ENCODE assay signal across 12 mouse cellular contexts in the genomic region with DNA sequence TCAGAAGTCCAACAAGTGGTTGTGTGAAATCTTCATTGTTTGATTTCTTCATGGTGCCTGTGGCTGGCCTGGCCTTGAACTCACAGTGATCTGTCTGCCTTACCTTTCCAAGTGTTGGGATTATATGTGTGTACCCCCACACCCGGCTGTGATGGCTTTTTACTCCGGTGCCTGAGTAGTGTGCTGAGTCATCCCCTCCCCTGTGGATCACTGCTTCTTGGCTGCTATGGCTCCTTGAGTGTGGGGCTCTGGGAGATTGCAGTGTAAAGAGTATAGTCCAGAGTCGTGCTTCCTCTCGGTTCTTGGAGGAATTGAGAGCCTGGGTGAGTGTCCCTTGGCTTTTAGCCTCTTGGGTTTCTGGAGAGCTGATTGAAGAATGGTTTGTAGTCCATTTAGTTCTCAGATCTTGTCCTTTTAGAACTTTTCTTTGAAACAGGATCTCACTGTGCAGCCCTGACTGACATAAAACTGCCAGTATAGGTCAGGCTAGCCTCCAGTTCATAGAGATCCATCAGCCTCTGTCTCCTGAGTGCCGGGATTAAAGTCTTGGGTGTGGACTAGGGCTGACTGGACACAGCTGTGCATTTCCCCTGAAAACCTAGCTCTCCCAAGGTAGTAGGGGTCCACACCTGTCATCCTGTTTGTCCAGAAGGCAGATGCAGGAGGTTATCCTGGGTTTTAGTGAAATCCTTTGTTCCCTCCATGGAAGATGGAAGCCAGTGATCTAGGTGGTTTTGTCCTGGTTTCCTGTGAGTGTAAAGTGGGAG.
"Had no signal": no experiment of that assay in that cellular context is flagged by ENCODE, and none has a peak within 500 bp of the region (broad histone marks: within the 10 kb centered on the region; RNA-seq: fewer than 3 reads in every experiment).

No protein-coding gene starts in this region.

- H3K4me3 ChIP-seq: limb, embryonic 13.5 days; midbrain, embryonic 12.5 days had no signal

- H3K27ac ChIP-seq: kidney, postnatal 0 days; limb, embryonic 13.5 days; midbrain, embryonic 12.5 days had no signal

- H3K9ac ChIP-seq: limb, embryonic 13.5 days; midbrain, embryonic 12.5 days had no signal

- H3K27me3 ChIP-seq: limb, embryonic 13.5 days; midbrain, embryonic 12.5 days had no signal

- H3K9me3 ChIP-seq: limb, embryonic 13.5 days; midbrain, embryonic 12.5 days had no signal

- H3K4me2 ChIP-seq: limb, embryonic 13.5 days; midbrain, embryonic 12.5 days had no signal

- DNase-seq: kidney, adult 18-20 months; kidney, postnatal 36 days; layer of hippocampus, adult 9-11 months; left cerebral cortex, postnatal 4 days; lung, adult 18-20 months; lung, postnatal 4 days; right cerebral cortex, adult 18-20 months; right cerebral cortex, postnatal 25 days had no signal

- H3K4me1 ChIP-seq: limb, embryonic 13.5 days; midbrain, embryonic 12.5 days had no signal

- ATAC-seq: midbrain, embryonic 16.5 days had no signal
